Comparison of ENCODE assay signal across 10 mouse cellular contexts in the genomic region with DNA sequence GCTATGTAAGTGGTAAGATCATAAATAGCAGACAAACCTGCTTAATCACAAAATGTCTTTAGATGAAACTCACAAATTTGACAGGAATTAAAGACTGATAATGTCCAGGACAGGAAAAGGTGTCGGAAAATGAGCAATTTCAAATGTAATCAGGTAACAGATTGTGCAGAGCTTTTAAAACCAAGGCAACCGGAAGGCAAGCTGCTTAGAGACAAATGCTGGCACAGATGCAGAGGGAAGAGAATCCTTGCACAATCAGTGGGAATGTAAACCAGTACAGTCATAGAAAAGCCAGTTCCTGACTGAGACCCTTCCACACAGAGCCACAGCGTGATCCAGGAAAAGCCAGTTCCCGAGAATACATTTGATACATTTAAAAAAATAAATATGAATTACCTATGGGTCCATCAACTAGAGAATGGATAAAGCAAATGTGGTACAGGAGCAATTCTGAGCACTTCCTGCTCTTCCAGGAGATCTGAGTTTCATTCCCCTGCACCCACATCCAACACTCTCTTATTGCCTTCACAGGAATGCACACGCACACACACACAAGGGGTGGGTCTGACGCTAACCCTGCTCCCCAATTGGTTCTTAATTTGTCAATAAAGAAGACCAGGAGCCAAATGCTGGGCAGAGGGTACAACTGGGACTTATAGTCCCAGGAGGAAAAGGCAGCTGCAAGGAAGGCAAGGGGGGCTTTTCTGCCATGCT. TPM values are rescaled to one million over a fixed set of nuclear protein-coding genes. Genes with fewer than 3 reads are reported as not detected.
A peak's percentile ranks its signal among the peaks of the same experiment; 100 is the strongest.
DNase-seq lines count a peak whose midpoint lies in the region; ATAC-seq and TF ChIP-seq lines count a peak whose summit lies in the region.
"Had no signal": no experiment of that assay in that cellular context is flagged by ENCODE, and none has a peak within 500 bp of the region (broad histone marks: within the 10 kb centered on the region; RNA-seq: fewer than 3 reads in every experiment).

No protein-coding gene starts in this region.

- no peak overlapping the region for H3K4me3 ChIP-seq in forebrain, embryonic 13.5 days
- no peak overlapping the region for H3K4me3 ChIP-seq in forebrain, embryonic 12.5 days (replicated peaks)
- H3K4me3 ChIP-seq in liver, embryonic 15.5 days (replicated peaks) = no peak overlapping the region
- no peak overlapping the region for H3K4me3 ChIP-seq in liver, embryonic 11.5 days (ENCODE audit: low read depth, low read length)
- no peak overlapping the region for H3K4me3 ChIP-seq in cerebellum, adult 2 months (replicated peaks; ENCODE audit: insufficient read depth, low read depth, low read length)
- H3K4me3 ChIP-seq: midbrain, embryonic 12.5 days had no signal

- TF ChIP-seq CTCF in cerebellum, adult 2 months (IDR thresholded peaks at IDR 0.05; ENCODE audit: borderline replicate concordance, insufficient read depth, low read depth, low read length) = no peak

- DNase-seq in liver, embryonic 11.5 days (ENCODE audit: low spot score) = no peak
- DNase-seq in cerebellum, adult 2 months = peak; percentile 47 to 78
- DNase-seq in layer of hippocampus, postnatal 36 days = peak; percentile 19 to 50
- no peak for DNase-seq in kidney, postnatal 4 days

- TF ChIP-seq POLR2A in cerebellum, adult 2 months (IDR thresholded peaks at IDR 0.05; ENCODE audit: borderline replicate concordance, insufficient read depth, low read length) = peak; percentile 30; the same call in 1 of the 2 replicates

- 82% methylated on average over 6 of the region's 6 CpGs for WGBS in forebrain, embryonic 13.5 days
- WGBS in forebrain, embryonic 12.5 days = 81% methylated on average over 6 of the region's 6 CpGs
- 58% methylated on average over 6 of the region's 6 CpGs for WGBS in liver, embryonic 15.5 days (ENCODE audit: insufficient replicate concordance)
- WGBS in liver, embryonic 11.5 days = 75% methylated on average over 6 of the region's 6 CpGs
- 16% methylated on average over 6 of the region's 6 CpGs for WGBS in cerebellum, adult 2 months

- H3K36me3 ChIP-seq in forebrain, embryonic 13.5 days (ENCODE audit: poor library complexity, severe bottlenecking) = no peaks in the 10 kb centered on the region
- H3K36me3 ChIP-seq in forebrain, embryonic 12.5 days (replicated peaks) = no peaks in the 10 kb centered on the region
- H3K36me3 ChIP-seq in liver, embryonic 15.5 days (replicated peaks) = 0 out of 2 replicates have a peak, but pooled peaks cover 5% of the 10 kb centered on the region
- H3K36me3 ChIP-seq in liver, embryonic 11.5 days (ENCODE audit: control insufficient read depth, insufficient read depth, low read length) = no peaks in the 10 kb centered on the region
- H3K36me3 ChIP-seq: midbrain, embryonic 12.5 days had no signal

- H3K9ac ChIP-seq in forebrain, embryonic 13.5 days = no peak overlapping the region
- no peak overlapping the region for H3K9ac ChIP-seq in forebrain, embryonic 12.5 days
- H3K9ac ChIP-seq in liver, embryonic 15.5 days = no peak overlapping the region
- H3K9ac ChIP-seq in liver, embryonic 11.5 days (ENCODE audit: low read depth, low read length) = no peak overlapping the region
- H3K9ac ChIP-seq: midbrain, embryonic 12.5 days had no signal

- H3K27ac ChIP-seq in forebrain, embryonic 13.5 days = no peak overlapping the region
- no peak overlapping the region for H3K27ac ChIP-seq in forebrain, embryonic 12.5 days
- H3K27ac ChIP-seq in liver, embryonic 15.5 days (replicated peaks) = peak overlapping the region; percentile 53; the same call in 1 of the 2 replicates
- no peak overlapping the region; the same call in 1 of the 2 replicates for H3K27ac ChIP-seq in liver, embryonic 11.5 days (ENCODE audit: low read depth, low read length)
- peak overlapping the region; percentile 64 for H3K27ac ChIP-seq in cerebellum, adult 2 months (ENCODE audit: insufficient read depth, low read length)
- H3K27ac ChIP-seq: midbrain, embryonic 12.5 days had no signal

- no peak overlapping the region for H3K4me2 ChIP-seq in forebrain, embryonic 13.5 days
- H3K4me2 ChIP-seq in forebrain, embryonic 12.5 days = no peak overlapping the region
- H3K4me2 ChIP-seq in liver, embryonic 15.5 days = peak overlapping the region; percentile 33; the same call in 1 of the 2 replicates
- no peak overlapping the region for H3K4me2 ChIP-seq in liver, embryonic 11.5 days
- H3K4me2 ChIP-seq: midbrain, embryonic 12.5 days had no signal

- H3K4me1 ChIP-seq in forebrain, embryonic 13.5 days = no peaks in the 10 kb centered on the region
- no peaks in the 10 kb centered on the region for H3K4me1 ChIP-seq in forebrain, embryonic 12.5 days
- H3K4me1 ChIP-seq in liver, embryonic 15.5 days (replicated peaks) = peaks cover 16% of the 10 kb centered on the region
- no peaks in the 10 kb centered on the region for H3K4me1 ChIP-seq in liver, embryonic 11.5 days (replicated peaks; ENCODE audit: control insufficient read depth, insufficient read depth, low read length)
- peaks cover 7% of the 10 kb centered on the region for H3K4me1 ChIP-seq in cerebellum, adult 2 months (ENCODE audit: control insufficient read depth, insufficient read depth, low read length)
- H3K4me1 ChIP-seq: midbrain, embryonic 12.5 days had no signal

- peak; percentile 70; the same call in 1 of the 2 replicates for ATAC-seq in forebrain, embryonic 13.5 days
- ATAC-seq in forebrain, embryonic 12.5 days (ENCODE audit: low FRiP score) = no peak
- peak; percentile 37; the same call in 1 of the 2 replicates for ATAC-seq in liver, embryonic 15.5 days (ENCODE audit: insufficient read depth)
- ATAC-seq in liver, embryonic 11.5 days (replicated peaks; ENCODE audit: low FRiP score) = no peak
- no peak for ATAC-seq in erythroblast, adult 5-6 weeks (replicated peaks; ENCODE audit: low FRiP score, poor library complexity, severe bottlenecking)

- H3K27me3 ChIP-seq in forebrain, embryonic 13.5 days = no peaks in the 10 kb centered on the region
- H3K27me3 ChIP-seq in forebrain, embryonic 12.5 days = no peaks in the 10 kb centered on the region
- H3K27me3 ChIP-seq in liver, embryonic 15.5 days = no peaks in the 10 kb centered on the region
- no peaks in the 10 kb centered on the region for H3K27me3 ChIP-seq in liver, embryonic 11.5 days (replicated peaks; ENCODE audit: control insufficient read depth, insufficient read depth, low read length)
- H3K27me3 ChIP-seq in cerebellum, adult 2 months (ENCODE audit: control insufficient read depth, insufficient read depth, low read length) = no peaks in the 10 kb centered on the region
- H3K27me3 ChIP-seq: midbrain, embryonic 12.5 days had no signal

- no peaks in the 10 kb centered on the region for H3K9me3 ChIP-seq in forebrain, embryonic 13.5 days (replicated peaks)
- H3K9me3 ChIP-seq in forebrain, embryonic 12.5 days = no peaks in the 10 kb centered on the region
- no peaks in the 10 kb centered on the region for H3K9me3 ChIP-seq in liver, embryonic 15.5 days (replicated peaks)
- H3K9me3 ChIP-seq in liver, embryonic 11.5 days (ENCODE audit: control insufficient read depth, low read length) = no peaks in the 10 kb centered on the region
- H3K9me3 ChIP-seq: midbrain, embryonic 12.5 days had no signal

RNA-seq across cellular contexts. Expression of a gene that starts 26.4 kb away (rescaled TPM):
- polyA plus RNA-seq in forebrain, embryonic 13.5 days (2015; fragmentation: Nextera tagmentation; extraction: Ambion mirVana) = 2.8 and 3.5 TPM in 2 replicates
- 2.9 and 3.4 TPM in 2 replicates for polyA plus RNA-seq in forebrain, embryonic 12.5 days (2016; fragmentation: Nextera tagmentation; extraction: Ambion mirVana)
- 10.0 and 10.9 TPM in 2 replicates for polyA plus RNA-seq in liver, embryonic 15.5 days (2015; fragmentation: Nextera tagmentation; extraction: Ambion mirVana)
- 8.5 and 9.4 TPM in 2 replicates for polyA plus RNA-seq in liver, embryonic 11.5 days (2014; fragmentation: Nextera tagmentation; extraction: Ambion mirVana)
- 14.8 and 16.0 TPM in 2 replicates for polyA plus RNA-seq in cerebellum, adult 2 months (2012; rRNA removed)
- 10 to 100 TPM; 13.1 to 13.4 TPM for total RNA-seq in layer of hippocampus, postnatal 36 days (2021)
- total RNA-seq in erythroblast, adult 5-6 weeks (2015; ENCODE audit: low replicate concordance) = not detected in 2 replicates
- 1.4 TPM in 1 of 2 replicates, not detected in the other for total RNA-seq in erythroblast, adult 5-6 weeks (2017; ENCODE audit: low replicate concordance)
- total RNA-seq: granulocyte monocyte progenitor cell, adult 5-6 weeks had no signal

RNA-seq across cellular contexts. Expression of a gene that starts 33.7 kb away (rescaled TPM):
- 72.1 and 77.1 TPM in 2 replicates for polyA plus RNA-seq in forebrain, embryonic 13.5 days (2015; fragmentation: Nextera tagmentation; extraction: Ambion mirVana)
- polyA plus RNA-seq in forebrain, embryonic 12.5 days (2016; fragmentation: Nextera tagmentation; extraction: Ambion mirVana) = 76.9 and 77.1 TPM in 2 replicates
- 23.6 and 25.5 TPM in 2 replicates for polyA plus RNA-seq in liver, embryonic 15.5 days (2015; fragmentation: Nextera tagmentation; extraction: Ambion mirVana)
- polyA plus RNA-seq in liver, embryonic 11.5 days (2014; fragmentation: Nextera tagmentation; extraction: Ambion mirVana) = 83.2 and 86.6 TPM in 2 replicates
- polyA plus RNA-seq in cerebellum, adult 2 months (2012; rRNA removed) = 67.1 and 73.0 TPM in 2 replicates
- 10 to 100 TPM; 54.7 to 62.9 TPM for total RNA-seq in layer of hippocampus, postnatal 36 days (2021)
- total RNA-seq in erythroblast, adult 5-6 weeks (2015; ENCODE audit: low replicate concordance) = 10.0 and 12.9 TPM in 2 replicates
- total RNA-seq in erythroblast, adult 5-6 weeks (2017; ENCODE audit: low replicate concordance) = 28.4 and 47.4 TPM in 2 replicates

Comparison
In these comparisons a context has a peak if more than half of its experiments do, and no peak if none do; other contexts are left out.
1. ATAC-seq: peak in forebrain, embryonic 13.5 days (single experiment) and liver, embryonic 15.5 days (single experiment); none in forebrain, embryonic 12.5 days (single experiment), liver, embryonic 11.5 days (single experiment) and erythroblast, adult 5-6 weeks (single experiment).
2. H3K27ac ChIP-seq: peak in liver, embryonic 15.5 days (single experiment) and cerebellum, adult 2 months (single experiment); none in forebrain, embryonic 13.5 days (single experiment), forebrain, embryonic 12.5 days (single experiment) and liver, embryonic 11.5 days (single experiment).
3. DNase-seq: peak in cerebellum, adult 2 months (2 of 2) and layer of hippocampus, postnatal 36 days (2 of 2); none in liver, embryonic 11.5 days (single experiment) and kidney, postnatal 4 days (0 of 2).